Mouse (Mus musculus) embryonic facial prominence, embryonic 14.5 days (tissue): Measurements from ENCODE around the gene Gm20388. TPM values are rescaled to one million over a fixed set of nuclear protein-coding genes. Genes with fewer than 3 reads are reported as not detected.
"Not testable (repeated sequence)": the region's sequence is repeated elsewhere in the genome, so short reads cannot be mapped to it uniquely, and the experiment has no call there.

Source experiments
- ATAC-seq: fragments of 200-750 bp; cut with Nextera tagmentation; 2 replicates; pipeline ENCODE4 v1.8.0; 2017; ENCODE audit warnings: low read depth, moderate number of reproducible peaks, moderate TSS enrichment
- DNase-seq: peaks from one replicate; pipeline ENCODE4 v3.0.0-alpha.2; 2015; ENCODE audit warnings: low spot score
- H3K27ac ChIP-seq: fragments of 300-500 bp; sonication (generic); replicated peaks from 2 replicates; pipeline ENCODE4 v1.5.1; 2014; ENCODE audit warnings: low read depth, mild to moderate bottlenecking, low read length, moderate library complexity
- H3K27me3 ChIP-seq: fragments of 300-500 bp; sonication (generic); replicated peaks from 2 replicates; pipeline ENCODE4 v1.6.1; 2014; ENCODE audit warnings: low read length; ENCODE audit not compliant: control insufficient read depth, insufficient read depth
- H3K36me3 ChIP-seq: fragments of 300-500 bp; sonication (generic); 2 replicates; pipeline ENCODE4 v1.6.1; 2014; ENCODE audit warnings: low read length, mixed read lengths; ENCODE audit not compliant: control insufficient read depth, insufficient read depth
- H3K4me1 ChIP-seq: fragments of 300-500 bp; sonication (generic); 2 replicates; pipeline ENCODE4 v1.6.1; 2014; ENCODE audit warnings: antibody characterized with exemption, low read length; ENCODE audit not compliant: control insufficient read depth, insufficient read depth
- H3K4me2 ChIP-seq: fragments of 300-500 bp; sonication (generic); 2 replicates; pipeline ENCODE4 v1.6.1; 2014; ENCODE audit warnings: low read depth, mild to moderate bottlenecking, low read length, moderate library complexity, mixed read lengths
- H3K4me3 ChIP-seq: fragments of 300-500 bp; sonication (generic); 2 replicates; pipeline ENCODE4 v1.5.1; 2014; ENCODE audit warnings: low read depth, mild to moderate bottlenecking, low read length
- H3K9ac ChIP-seq: fragments of 300-500 bp; sonication (generic); 2 replicates; pipeline ENCODE4 v1.6.1; 2014; ENCODE audit warnings: low read depth, mild to moderate bottlenecking, low read length, moderate library complexity, mixed read lengths
- H3K9me3 ChIP-seq: fragments of 300-500 bp; sonication (generic); 2 replicates; pipeline ENCODE4 v1.6.1; 2016; ENCODE audit warnings: low read length; ENCODE audit not compliant: control insufficient read depth
- WGBS: fragments of 180-500 bp; shearing (Covaris S2); extraction: QIAGEN DNeasy Blood & Tissue Kit; methylation state at CpG from one replicate; pipeline ENCODE4 v1.1.7; 2014; 5-methylcytosine and 5-hydroxymethylcytosine counted together
- polyA plus RNA-seq: library from polyadenylated mRNA; unstranded; fragments of >200 nt; fragmentation: Nextera tagmentation; extraction: Ambion mirVana; gene quantifications from 2 replicates; pipeline ENCODE4 v1.2.1, GENCODE M21; 2014

The Gm20388 gene
- polyA plus RNA-seq, 1 experiment from 2014 or later, result not detected

- peak within 1 kb of the TSS; percentile 58 for H3K4me2 ChIP-seq
- H3K9me3 ChIP-seq, result no peaks in the 10 kb centered on the region
- DNase-seq, result peak; percentile 92
- H3K27me3 ChIP-seq, result peaks cover 51% of the 10 kb centered on the region
- H3K4me1 ChIP-seq, result peaks cover 9% of the 10 kb centered on the region; the same call in 1 of the 2 replicates
- H3K4me3 ChIP-seq, result peak within 1 kb of the TSS; percentile 42
- H3K9ac ChIP-seq, result peak within 1 kb of the TSS; percentile 58
- ATAC-seq, result peak; percentile 86
- no peaks in the 10 kb centered on the region for H3K36me3 ChIP-seq
- 0% methylated on average over 18 of the region's 29 CpGs for WGBS
- peak within 1 kb of the TSS; percentile 48 for H3K27ac ChIP-seq
Observed at GRCm38 (mm10) chr8:123411246-123411645, 3500.6 kb downstream of the Gm20388 start, which contains the start of gene Tubb3. Gene Tubb3 (plus strand): TSS chr8:123411424.

DNA sequence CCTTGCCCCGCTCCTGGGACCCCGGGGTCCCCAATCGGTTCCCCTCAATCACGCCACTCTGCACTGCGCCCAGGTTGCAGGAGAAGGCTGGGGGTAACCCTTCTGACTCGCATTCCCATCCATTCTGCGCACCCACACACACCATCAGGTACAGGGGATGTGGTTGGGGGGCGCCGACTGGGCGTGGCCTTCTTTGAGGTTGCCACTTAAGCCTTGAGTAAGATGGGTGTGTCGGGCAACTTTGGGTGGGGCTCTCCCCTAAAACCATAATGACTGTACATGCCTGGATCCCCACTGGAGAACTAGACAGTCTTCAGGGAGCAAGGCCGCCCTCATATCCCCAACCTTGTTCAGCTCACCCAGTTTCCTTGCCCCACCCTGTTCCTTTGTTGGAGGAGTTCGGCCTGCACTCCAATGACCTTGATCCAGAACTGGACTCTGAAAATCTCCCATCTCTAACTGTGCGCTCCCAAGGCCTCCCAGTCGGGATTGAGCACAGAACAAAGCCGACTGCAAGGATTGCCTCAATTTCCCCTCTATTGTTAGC lies 3501.2 kb downstream of the Gm20388 start:
- Histone ChIP-seq H3K4me2 (peak overlapping the region; percentile 58), H3K9ac (peak overlapping the region; percentile 58), H3K4me3 (peak overlapping the region; percentile 42), H3K4me1 (peaks cover 9% of the 10 kb centered on the region; the same call in 1 of the 2 replicates), H3K36me3 (no peaks in the 10 kb centered on the region), H3K27ac (peak overlapping the region; percentile 48), H3K9me3 (no peaks in the 10 kb centered on the region), H3K27me3 (peaks cover 51% of the 10 kb centered on the region)
- ATAC-seq (0 out of 2 replicates have a peak, but pooled peaks have one; percentile 6), DNase-seq (no peak)
- 7% methylated on average over 16 of the region's 16 CpGs for WGBS

GRCm38 (mm10) chr8:123412560-123413170 lies 3502.0 kb downstream of the Gm20388 start:
- 0 out of 2 replicates have a peak overlapping the region, but pooled peaks have one; percentile 58 for H3K9ac ChIP-seq
- H3K9me3 ChIP-seq, result no peaks in the 10 kb centered on the region
- peak overlapping the region; percentile 32; the same call in 1 of the 2 replicates for H3K4me2 ChIP-seq
- peaks cover 51% of the 10 kb centered on the region for H3K27me3 ChIP-seq
- peak; percentile 83 for DNase-seq
- H3K4me3 ChIP-seq, result peak overlapping the region; percentile 42
- no peak overlapping the region for H3K27ac ChIP-seq
- under 1% methylated on average over 10 of the region's 12 CpGs for WGBS
- peaks cover 9% of the 10 kb centered on the region; the same call in 1 of the 2 replicates for H3K4me1 ChIP-seq
- no peaks in the 10 kb centered on the region for H3K36me3 ChIP-seq
- peak; percentile 41 for ATAC-seq

GRCm38 (mm10) chr8:123414255-123414654 lies 3503.6 kb downstream of the Gm20388 start:
- WGBS, result 7% methylated on average over 9 of the region's 9 CpGs
- H3K9me3 ChIP-seq, result no peaks in the 10 kb centered on the region
- H3K27ac ChIP-seq, result no peak overlapping the region
- peak overlapping the region; percentile 32; the same call in 1 of the 2 replicates for H3K4me2 ChIP-seq
- H3K27me3 ChIP-seq, result peaks cover 45% of the 10 kb centered on the region
- no peaks in the 10 kb centered on the region for H3K36me3 ChIP-seq
- no peak for ATAC-seq
- H3K9ac ChIP-seq, result no peak overlapping the region
- DNase-seq, result no peak
- peaks cover 9% of the 10 kb centered on the region; the same call in 1 of the 2 replicates for H3K4me1 ChIP-seq
- H3K4me3 ChIP-seq, result peak overlapping the region; percentile 14

DNA sequence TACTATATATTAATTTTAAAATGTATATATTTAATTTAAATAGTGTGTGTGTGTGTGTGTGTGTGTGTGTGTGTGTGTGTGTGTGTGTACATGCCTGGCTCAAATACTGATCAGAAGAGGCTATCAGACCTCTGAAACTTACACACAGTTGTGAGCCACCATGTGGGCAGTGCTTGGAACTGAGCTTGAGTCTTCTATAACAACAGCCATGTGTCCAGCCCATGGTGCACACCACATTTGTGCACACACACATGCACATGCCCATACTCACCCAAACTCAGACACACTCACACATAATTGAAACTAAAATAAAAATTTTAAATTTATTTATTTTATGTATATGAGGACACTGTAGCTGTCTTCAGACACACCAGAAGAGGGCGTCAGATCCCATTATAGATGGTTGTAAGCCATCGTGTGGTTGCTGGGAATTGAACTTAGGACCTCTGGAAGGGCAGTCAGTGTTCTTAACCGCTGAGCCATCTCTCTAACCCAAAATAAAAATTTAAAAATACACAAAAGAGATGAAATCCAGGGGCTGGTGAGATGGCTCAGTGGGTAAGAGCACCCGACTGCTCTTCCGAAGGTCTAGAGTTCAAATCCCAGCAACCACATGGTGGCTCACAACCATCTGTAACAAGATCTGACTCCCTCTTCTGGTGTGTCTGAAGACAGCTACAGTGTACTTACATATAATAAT lies 3504.5 kb downstream of the Gm20388 start:
- WGBS, result 82% methylated on average over 5 of the region's 5 CpGs
- not testable (repeated sequence) for H3K9ac ChIP-seq, H3K27ac ChIP-seq, ATAC-seq, H3K9me3 ChIP-seq, DNase-seq, H3K4me1 ChIP-seq, H3K4me2 ChIP-seq, H3K4me3 ChIP-seq, H3K36me3 ChIP-seq
- H3K27me3 ChIP-seq, result peaks cover 38% of the 10 kb centered on the region

GRCm38 (mm10) chr8:123415967-123416943 lies 3505.6 kb downstream of the Gm20388 start:
- Histone ChIP-seq H3K4me2 (no peak overlapping the region), H3K27ac (no peak overlapping the region), H3K4me3 (no peak overlapping the region), H3K4me1 (peaks cover 9% of the 10 kb centered on the region; the same call in 1 of the 2 replicates), H3K27me3 (peaks cover 27% of the 10 kb centered on the region), H3K9ac (no peak overlapping the region), H3K36me3 (no peaks in the 10 kb centered on the region), H3K9me3 (no peaks in the 10 kb centered on the region)
- DNase-seq (no peak), ATAC-seq (no peak)
- 76% methylated on average over 8 of the region's 8 CpGs for WGBS

- WGBS, result 84% methylated on average over 8 of the region's 8 CpGs
- no peak for DNase-seq
- no peak overlapping the region for H3K4me3 ChIP-seq
Observed at GRCm38 (mm10) chr8:123416944-123417555, 3506.4 kb downstream of the Gm20388 start.

More at GRCm38 (mm10) chr8:123416944-123417555, 3506.4 kb downstream of the Gm20388 start:
- Histone ChIP-seq H3K27ac (no peak overlapping the region), H3K9ac (no peak overlapping the region), H3K4me1 (peaks cover 2% of the 10 kb centered on the region; the same call in 1 of the 2 replicates), H3K4me2 (no peak overlapping the region), H3K36me3 (no peaks in the 10 kb centered on the region), H3K27me3 (peaks cover 19% of the 10 kb centered on the region), H3K9me3 (no peaks in the 10 kb centered on the region)
- ATAC-seq, result no peak
